Mouse (Mus musculus): ENCODE data around the gene Acox2. TPM values are rescaled to one million over a fixed set of nuclear protein-coding genes. Genes with fewer than 3 reads are reported as not detected.

Gene Acox2
- polyA plus RNA-seq, 1 experiment from 2014 or later = 74.1 TPM

DNA sequence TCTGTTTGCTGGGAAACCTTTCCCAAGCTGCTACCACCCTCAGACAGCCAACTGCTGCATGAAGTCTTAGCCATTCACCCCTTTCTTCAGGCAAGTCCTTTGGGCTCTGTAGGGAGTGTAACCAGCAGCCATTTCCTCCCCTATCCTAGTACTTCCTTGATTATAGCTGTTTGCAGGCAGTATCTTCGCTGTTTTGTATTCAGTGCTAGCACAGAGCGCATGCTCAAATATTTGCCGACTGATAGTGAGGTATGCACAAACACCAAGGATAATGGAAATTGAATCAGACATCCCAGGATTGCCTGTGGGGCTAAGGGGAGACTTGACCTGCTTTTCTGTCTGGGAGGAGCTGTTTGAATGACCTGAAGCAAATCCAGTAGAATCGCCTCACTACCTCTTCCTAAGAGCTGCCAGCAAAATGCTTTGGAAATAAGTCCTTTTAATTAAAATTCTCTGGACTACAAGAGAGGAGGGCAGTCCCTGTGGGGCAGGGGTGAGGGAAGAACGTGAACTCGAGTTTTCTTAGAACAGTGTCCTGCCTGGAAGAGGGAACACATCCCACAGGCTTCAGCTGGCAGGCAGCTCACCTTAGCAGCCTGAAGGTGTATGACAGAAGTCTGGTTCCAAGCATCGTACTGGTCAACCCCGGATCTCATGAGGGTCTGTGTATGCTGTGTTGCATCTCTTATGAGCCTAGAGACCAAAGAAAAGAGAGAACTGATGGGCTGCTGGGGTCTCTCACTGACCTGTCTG lies 15.8 kb downstream of the Acox2 start:
- peaks cover 4% of the 10 kb centered on the region; the same call in 1 of the 2 replicates for H3K4me1 ChIP-seq (ENCODE audit: control insufficient read depth, low read depth, low read length)
- H3K27ac ChIP-seq (ENCODE audit: low read length) = peak overlapping the region; percentile 83
- H3K9ac ChIP-seq (ENCODE audit: low read depth, low read length) = 0 out of 2 replicates have a peak overlapping the region, but pooled peaks have one; percentile 9
- no peaks in the 10 kb centered on the region for H3K9me3 ChIP-seq (replicated peaks; ENCODE audit: control insufficient read depth, low read length)
- no peaks in the 10 kb centered on the region for H3K27me3 ChIP-seq (ENCODE audit: control insufficient read depth, insufficient read depth, low read depth, low read length)
- WGBS (ENCODE audit: insufficient replicate concordance) = 48% methylated on average over 8 of the region's 8 CpGs
- H3K4me2 ChIP-seq (ENCODE audit: low read depth, low read length) = no peak overlapping the region
- no peak for ATAC-seq (ENCODE audit: low read depth)
- no peaks in the 10 kb centered on the region for H3K36me3 ChIP-seq (ENCODE audit: control insufficient read depth, insufficient read depth)
- H3K4me3 ChIP-seq (ENCODE audit: low read depth, low read length) = no peak overlapping the region

DNA sequence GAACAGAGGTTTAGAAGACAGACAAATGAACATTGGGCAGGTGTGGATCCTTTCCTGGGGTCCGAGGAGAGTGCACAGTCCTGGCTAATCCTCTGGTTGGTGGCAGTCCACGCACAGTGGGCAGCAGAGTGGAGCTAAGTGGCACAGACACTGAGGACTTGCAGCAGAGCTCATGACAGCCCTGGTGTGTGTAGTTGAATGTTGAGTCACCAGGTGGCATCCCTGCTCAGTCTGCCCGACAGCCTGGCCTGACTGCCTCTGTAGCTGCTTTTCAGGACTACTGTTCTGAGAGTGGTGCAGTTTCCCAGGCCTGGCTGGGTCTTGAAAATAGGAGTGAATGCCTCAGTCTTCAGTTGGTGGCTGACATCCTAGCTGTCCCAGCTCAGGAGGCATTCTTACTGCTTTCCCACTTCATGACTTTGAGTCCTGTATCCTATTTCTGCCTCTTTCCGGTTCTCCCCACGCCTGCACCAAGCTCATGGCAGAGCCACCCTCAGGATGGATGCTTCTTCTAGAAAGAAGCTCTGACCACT lies 16.7 kb downstream of the Acox2 start:
- Histone ChIP-seq H3K9me3 (replicated peaks; ENCODE audit: control insufficient read depth, low read length) (no peaks in the 10 kb centered on the region), H3K27ac (ENCODE audit: low read length) (peak overlapping the region; percentile 67), H3K4me3 (ENCODE audit: low read depth, low read length) (no peak overlapping the region), H3K27me3 (ENCODE audit: control insufficient read depth, insufficient read depth, low read depth, low read length) (no peaks in the 10 kb centered on the region), H3K4me2 (ENCODE audit: low read depth, low read length) (no peak overlapping the region), H3K36me3 (ENCODE audit: control insufficient read depth, insufficient read depth) (no peaks in the 10 kb centered on the region), H3K4me1 (ENCODE audit: control insufficient read depth, low read depth, low read length) (peaks cover 4% of the 10 kb centered on the region; the same call in 1 of the 2 replicates), H3K9ac (ENCODE audit: low read depth, low read length) (0 out of 2 replicates have a peak overlapping the region, but pooled peaks have one; percentile 9)
- ATAC-seq (ENCODE audit: low read depth) = no peak
- WGBS (ENCODE audit: insufficient replicate concordance) = 48% methylated on average over 5 of the region's 5 CpGs

GRCm38 (mm10) chr14:8241816-8242215 lies 17.3 kb downstream of the Acox2 start:
- ATAC-seq (ENCODE audit: low read depth) = no peak
- Histone ChIP-seq H3K9me3 (replicated peaks; ENCODE audit: control insufficient read depth, low read length) (no peaks in the 10 kb centered on the region), H3K27ac (ENCODE audit: low read length) (no peak overlapping the region), H3K4me3 (ENCODE audit: low read depth, low read length) (no peak overlapping the region), H3K4me2 (ENCODE audit: low read depth, low read length) (no peak overlapping the region), H3K9ac (ENCODE audit: low read depth, low read length) (no peak overlapping the region), H3K4me1 (ENCODE audit: control insufficient read depth, low read depth, low read length) (peaks cover 4% of the 10 kb centered on the region; the same call in 1 of the 2 replicates), H3K36me3 (ENCODE audit: control insufficient read depth, insufficient read depth) (peaks cover 3% of the 10 kb centered on the region; the same call in 1 of the 2 replicates), H3K27me3 (ENCODE audit: control insufficient read depth, insufficient read depth, low read depth, low read length) (no peaks in the 10 kb centered on the region)

DNA sequence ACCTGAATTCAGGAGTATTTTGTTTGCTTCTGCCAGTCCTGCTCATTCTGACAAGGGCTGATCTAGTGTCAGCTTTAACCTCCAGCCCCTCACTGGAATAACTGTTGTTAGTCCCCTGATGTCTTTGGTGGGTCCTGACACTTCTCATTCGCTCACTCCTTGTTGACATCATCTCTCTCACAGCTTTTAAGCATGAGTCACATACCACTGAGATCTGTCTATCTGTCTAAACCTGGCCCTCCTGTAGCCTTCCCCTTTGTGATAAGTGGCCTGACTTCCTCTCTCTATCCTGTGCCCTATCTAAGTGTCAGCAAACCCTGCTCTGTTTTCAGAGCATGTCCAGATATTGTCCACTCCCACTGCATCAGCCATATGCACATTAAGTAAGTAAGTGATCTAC lies 25.9 kb downstream of the Acox2 start:
- H3K9ac ChIP-seq (ENCODE audit: low read depth, low read length) = no peak overlapping the region
- no peak overlapping the region for H3K27ac ChIP-seq (ENCODE audit: low read length)
- ATAC-seq (ENCODE audit: low read depth) = peak; percentile 77
- H3K27me3 ChIP-seq (ENCODE audit: control insufficient read depth, insufficient read depth, low read depth, low read length) = no peaks in the 10 kb centered on the region
- peaks cover 12% of the 10 kb centered on the region for H3K4me1 ChIP-seq (ENCODE audit: control insufficient read depth, low read depth, low read length)
- H3K9me3 ChIP-seq (replicated peaks; ENCODE audit: control insufficient read depth, low read length) = no peaks in the 10 kb centered on the region
- WGBS (ENCODE audit: insufficient replicate concordance) = 13% methylated on average over 1 of the region's 1 CpGs
- H3K4me3 ChIP-seq (ENCODE audit: low read depth, low read length) = no peak overlapping the region
- H3K4me2 ChIP-seq (ENCODE audit: low read depth, low read length) = no peak overlapping the region
- H3K36me3 ChIP-seq (ENCODE audit: control insufficient read depth, insufficient read depth) = peaks cover 3% of the 10 kb centered on the region; the same call in 1 of the 2 replicates

- Histone ChIP-seq H3K4me1 (ENCODE audit: control insufficient read depth, low read depth, low read length) (peaks cover 12% of the 10 kb centered on the region), H3K27ac (ENCODE audit: low read length) (no peak overlapping the region), H3K27me3 (ENCODE audit: control insufficient read depth, insufficient read depth, low read depth, low read length) (no peaks in the 10 kb centered on the region), H3K4me3 (ENCODE audit: low read depth, low read length) (no peak overlapping the region), H3K9ac (ENCODE audit: low read depth, low read length) (no peak overlapping the region), H3K9me3 (replicated peaks; ENCODE audit: control insufficient read depth, low read length) (no peaks in the 10 kb centered on the region), H3K4me2 (ENCODE audit: low read depth, low read length) (no peak overlapping the region), H3K36me3 (ENCODE audit: control insufficient read depth, insufficient read depth) (peaks cover 3% of the 10 kb centered on the region; the same call in 1 of the 2 replicates)
- 36% methylated on average over 6 of the region's 6 CpGs for WGBS (ENCODE audit: insufficient replicate concordance)
- no peak for ATAC-seq (ENCODE audit: low read depth)
Measured at GRCm38 (mm10) chr14:8232155-8232910, 26.8 kb downstream of the Acox2 start.

DNA sequence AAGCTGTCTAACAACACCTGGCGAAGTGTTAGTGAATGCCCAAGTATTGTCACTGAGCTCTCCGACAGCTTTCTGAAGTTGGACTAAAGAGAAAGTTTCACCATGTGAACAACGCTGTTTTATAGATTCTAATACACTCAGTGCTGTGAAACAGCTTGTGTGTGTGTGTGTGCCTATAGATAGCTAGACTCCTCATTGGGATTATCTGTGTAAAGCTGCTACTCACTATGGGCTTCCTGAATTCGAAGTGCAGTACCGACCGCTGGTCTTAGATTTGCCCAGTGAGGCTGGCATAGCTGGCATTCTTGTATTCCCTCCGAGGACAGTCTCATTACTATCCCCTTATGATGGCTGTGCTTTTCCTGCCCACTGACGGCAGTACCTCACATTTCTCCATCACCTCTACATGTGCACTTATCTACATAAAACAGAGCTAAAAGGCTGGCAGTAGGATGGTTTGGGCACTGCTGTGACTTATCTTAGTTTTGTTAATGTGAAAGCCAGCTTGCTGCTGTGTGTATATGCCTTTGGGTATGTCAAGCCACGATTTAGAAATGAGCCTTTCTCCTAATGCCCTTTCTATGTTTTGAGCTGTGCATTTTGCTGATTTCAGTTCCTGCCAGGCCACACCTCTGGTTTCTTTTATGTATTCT lies 29.7 kb downstream of the Acox2 start:
- Histone ChIP-seq H3K4me2 (ENCODE audit: low read depth, low read length) (no peak overlapping the region), H3K36me3 (ENCODE audit: control insufficient read depth, insufficient read depth) (no peaks in the 10 kb centered on the region), H3K27me3 (ENCODE audit: control insufficient read depth, insufficient read depth, low read depth, low read length) (no peaks in the 10 kb centered on the region), H3K4me3 (ENCODE audit: low read depth, low read length) (no peak overlapping the region), H3K9ac (ENCODE audit: low read depth, low read length) (no peak overlapping the region), H3K27ac (ENCODE audit: low read length) (no peak overlapping the region), H3K4me1 (ENCODE audit: control insufficient read depth, low read depth, low read length) (peaks cover 12% of the 10 kb centered on the region), H3K9me3 (replicated peaks; ENCODE audit: control insufficient read depth, low read length) (no peaks in the 10 kb centered on the region)
- ATAC-seq (ENCODE audit: low read depth) = peak; percentile 52
- 39% methylated on average over 9 of the region's 9 CpGs for WGBS (ENCODE audit: insufficient replicate concordance)

GRCm38 (mm10) chr14:8224805-8225204 lies 34.3 kb downstream of the Acox2 start:
- Histone ChIP-seq H3K4me1 (ENCODE audit: control insufficient read depth, low read depth, low read length) (peaks cover 13% of the 10 kb centered on the region), H3K9me3 (replicated peaks; ENCODE audit: control insufficient read depth, low read length) (no peaks in the 10 kb centered on the region), H3K9ac (ENCODE audit: low read depth, low read length) (no peak overlapping the region), H3K4me3 (ENCODE audit: low read depth, low read length) (no peak overlapping the region), H3K27me3 (ENCODE audit: control insufficient read depth, insufficient read depth, low read depth, low read length) (no peaks in the 10 kb centered on the region), H3K4me2 (ENCODE audit: low read depth, low read length) (no peak overlapping the region), H3K27ac (ENCODE audit: low read length) (no peak overlapping the region), H3K36me3 (ENCODE audit: control insufficient read depth, insufficient read depth) (no peaks in the 10 kb centered on the region)
- ATAC-seq (ENCODE audit: low read depth) = no peak
- 74% methylated on average over 2 of the region's 2 CpGs for WGBS (ENCODE audit: insufficient replicate concordance)

DNA sequence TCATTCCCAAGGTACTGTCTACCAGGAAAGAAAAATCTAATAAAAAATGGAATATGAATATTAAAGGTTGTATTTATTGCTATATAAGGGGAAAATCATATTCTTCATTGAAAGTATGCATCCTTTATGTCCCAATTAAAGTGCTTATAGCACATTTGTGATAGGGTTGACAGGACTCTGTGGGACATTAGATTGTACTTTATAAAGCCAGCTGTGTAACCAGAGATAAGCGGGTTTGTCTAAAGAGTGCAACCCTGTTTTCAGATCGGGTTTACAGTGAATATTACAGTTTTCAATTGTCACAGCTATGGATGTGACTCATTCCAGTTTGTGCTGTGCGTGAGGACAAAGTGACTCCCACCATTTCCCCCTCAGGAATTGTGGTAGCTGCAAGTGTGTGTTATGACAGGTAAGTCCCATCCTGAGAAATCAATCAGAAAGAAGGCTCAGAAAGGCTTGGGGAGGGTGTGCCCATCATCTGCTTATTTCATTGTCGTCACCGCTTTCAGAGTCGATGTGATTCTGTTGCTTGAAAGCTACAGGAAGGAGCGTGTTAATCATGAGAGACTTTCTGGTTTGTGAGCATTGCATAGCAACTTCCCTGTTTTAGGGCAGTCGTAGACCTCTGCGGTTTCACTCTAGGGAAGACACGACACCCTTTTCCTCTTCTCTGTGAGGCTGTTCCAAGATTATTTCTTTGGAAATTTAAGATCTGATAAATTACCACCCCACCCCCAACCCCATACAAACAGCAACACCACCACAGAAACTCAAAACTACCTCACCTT lies 35.5 kb downstream of the Acox2 start:
- WGBS (ENCODE audit: insufficient replicate concordance) = 28% methylated on average over 10 of the region's 10 CpGs
- Histone ChIP-seq H3K27ac (ENCODE audit: low read length) (peak overlapping the region; percentile 44; the same call in 1 of the 2 replicates), H3K27me3 (ENCODE audit: control insufficient read depth, insufficient read depth, low read depth, low read length) (no peaks in the 10 kb centered on the region), H3K4me3 (ENCODE audit: low read depth, low read length) (no peak overlapping the region), H3K9ac (ENCODE audit: low read depth, low read length) (no peak overlapping the region), H3K4me1 (ENCODE audit: control insufficient read depth, low read depth, low read length) (peaks cover 9% of the 10 kb centered on the region), H3K4me2 (ENCODE audit: low read depth, low read length) (peak overlapping the region; percentile 28; the same call in 1 of the 2 replicates), H3K36me3 (ENCODE audit: control insufficient read depth, insufficient read depth) (no peaks in the 10 kb centered on the region), H3K9me3 (replicated peaks; ENCODE audit: control insufficient read depth, low read length) (no peaks in the 10 kb centered on the region)
- ATAC-seq (ENCODE audit: low read depth) = peak; percentile 59

All from liver, embryonic 16.5 days (tissue).